Mouse (Mus musculus) neural tube, embryonic 15.5 days (tissue): ENCODE measurements around the gene Pou4f2. TPM values are rescaled to one million over a fixed set of nuclear protein-coding genes. Genes with fewer than 3 reads are reported as not detected.

Experiments
- polyA plus RNA-seq: library from polyadenylated mRNA; unstranded; fragments of >200 nt; fragmentation: Nextera tagmentation; extraction: Ambion mirVana; gene quantifications from 2 replicates; pipeline ENCODE4 v1.2.1, GENCODE M21; 2015

Pou4f2 gene
- polyA plus RNA-seq, 1 experiment from 2014 or later = 3.3 TPM

Other genes starting within 250 kb of the Pou4f2 start
- gene Ttc29, start 223.3 kb downstream of the Pou4f2 start, polyA plus RNA-seq = 0.33 and 0.60 TPM in 2 replicates
- 173 and 192 TPM in 2 replicates for gene Rbmxl1, start 72.3 kb upstream of the Pou4f2 start, polyA plus RNA-seq
- gene Slc10a7, start 72.7 kb upstream of the Pou4f2 start, polyA plus RNA-seq = 10.2 and 10.7 TPM in 2 replicates